Mouse (Mus musculus): ENCODE measurements at regions not wholly inside any gene's neighbourhood (a gene's known extent, or its start where the extent isn't known, plus 50 kb on each side); places are given as distances from the start of the nearest gene placed in this dataset.

- no peaks in the 10 kb centered on the region for H3K27me3 ChIP-seq (ENCODE audit: control insufficient read depth in 1 of 2, insufficient read depth in 2 of 2, low read length in 2 of 2)
- TF ChIP-seq CHD1 (IDR thresholded peaks at IDR 0.05; ENCODE audit: low read depth, low read length) (no peak), MAX (IDR thresholded peaks at IDR 0.05; ENCODE audit: low read length) (no peak), E2F4 (IDR thresholded peaks at IDR 0.05; ENCODE audit: borderline replicate concordance, low read depth, low read length) (no peak), ETS1 (IDR thresholded peaks at IDR 0.05; ENCODE audit: low read depth, low read length) (no peak), POLR2AphosphoS2 (IDR thresholded peaks at IDR 0.05; ENCODE audit: low read length) (no peak), RAD21 (IDR thresholded peaks at IDR 0.05; ENCODE audit: low read depth, low read length) (no peak), ZC3H11A (IDR thresholded peaks at IDR 0.05; ENCODE audit: low read depth, low read length) (no peak), CHD2 (IDR thresholded peaks at IDR 0.05; ENCODE audit: low read length) (no peak), MAZ (IDR thresholded peaks at IDR 0.05; ENCODE audit: low read depth, low read length) (no peak), RCOR1 (IDR thresholded peaks at IDR 0.05; ENCODE audit: low read depth, low read length) (no peak), NELFE (IDR thresholded peaks at IDR 0.05; ENCODE audit: low read depth, low read length) (no peak), ZMIZ1 (IDR thresholded peaks at IDR 0.05; ENCODE audit: low read depth, low read length) (no peak), GATA1 (IDR thresholded peaks at IDR 0.05; ENCODE audit: low read depth, low read length) (no peak), TAL1 (IDR thresholded peaks at IDR 0.05; ENCODE audit: low read length) (no peak), MYB (IDR thresholded peaks at IDR 0.05; ENCODE audit: low read depth, low read length) (no peak)
Observed at GRCm38 (mm10) chr7:137957848-137958247, 439.7 kb downstream of the Tcerg1l start.

GRCm38 (mm10) chr7:137963470-137964095 is 433.9 kb downstream of the Tcerg1l start:
- Histone ChIP-seq H3K27me3 (ENCODE audit: control insufficient read depth in 1 of 2, insufficient read depth in 2 of 2, low read length in 2 of 2) (no peaks in the 10 kb centered on the region), H3K36me3 (ENCODE audit: control insufficient read depth in 1 of 2, insufficient read depth in 2 of 2, low read length in 2 of 2) (no peaks in the 10 kb centered on the region), H3K79me2 (ENCODE audit: control insufficient read depth, insufficient read depth, low read length, poor library complexity) (no peaks in the 10 kb centered on the region), H3K9me3 (replicated peaks; ENCODE audit: insufficient read depth, low read length) (no peaks in the 10 kb centered on the region), H3K4me1 (ENCODE audit: control insufficient read depth in 1 of 2, insufficient read depth in 2 of 2, low read length in 2 of 2) (no peaks in the 10 kb centered on the region), H3K4me3 (ENCODE audit: control insufficient read depth in 1 of 2, insufficient read depth in 1 of 2, low read depth in 2 of 2, low read length in 2 of 2) (no peak overlapping the region), H3K9ac (ENCODE audit: control insufficient read depth, low read depth, low read length, poor library complexity, severe bottlenecking) (no peak overlapping the region), H3K27ac (ENCODE audit: control insufficient read depth, low read depth, low read length) (no peak overlapping the region)
- no peak for DNase-seq (ENCODE audit: low read depth, low spot score)
- no peak for TF ChIP-seq ZNF384 (IDR thresholded peaks at IDR 0.05; ENCODE audit: low read depth, low read length)
- no peak for TF ChIP-seq POLR2AphosphoS2 (IDR thresholded peaks at IDR 0.05; ENCODE audit: low read length)
- no peak for TF ChIP-seq TAL1 (IDR thresholded peaks at IDR 0.05; ENCODE audit: low read length)
- no peak for TF ChIP-seq USF2 (IDR thresholded peaks at IDR 0.05; ENCODE audit: borderline replicate concordance in 1 of 2, insufficient read depth in 1 of 2, low read depth in 1 of 2, low read length in 2 of 2)

More at GRCm38 (mm10) chr7:137957848-137958247, 439.7 kb downstream of the Tcerg1l start:
- Histone ChIP-seq H3K4me3 (ENCODE audit: control insufficient read depth in 1 of 2, insufficient read depth in 1 of 2, low read depth in 2 of 2, low read length in 2 of 2) (no peak overlapping the region), H3K36me3 (ENCODE audit: control insufficient read depth in 1 of 2, insufficient read depth in 2 of 2, low read length in 2 of 2) (no peaks in the 10 kb centered on the region), H3K9me3 (replicated peaks; ENCODE audit: insufficient read depth, low read length) (no peaks in the 10 kb centered on the region), H3K27ac (ENCODE audit: control insufficient read depth, low read depth, low read length) (no peak overlapping the region), H3K9ac (ENCODE audit: control insufficient read depth, low read depth, low read length, poor library complexity, severe bottlenecking) (no peak overlapping the region), H3K79me2 (ENCODE audit: control insufficient read depth, insufficient read depth, low read length, poor library complexity) (no peaks in the 10 kb centered on the region), H3K4me1 (ENCODE audit: control insufficient read depth in 1 of 2, insufficient read depth in 2 of 2, low read length in 2 of 2) (no peaks in the 10 kb centered on the region)
- DNase-seq (ENCODE audit: low read depth, low spot score), result no peak
